In genomic region chr3:18744216-18744615, GRCm38 (mm10) we compare ENCODE assay signal across 24 mouse cellular contexts.
A peak's percentile ranks its signal among the peaks of the same experiment; 100 is the strongest.
DNase-seq lines count a peak whose midpoint lies in the region; ATAC-seq and TF ChIP-seq lines count a peak whose summit lies in the region.
"Had no signal": no experiment of that assay in that cellular context is flagged by ENCODE, and none has a peak within 500 bp of the region (broad histone marks: within the 10 kb centered on the region; RNA-seq: fewer than 3 reads in every experiment).

No protein-coding gene starts in this region.

- no peak overlapping the region for H3K4me3 ChIP-seq in forebrain, embryonic 14.5 days (ENCODE audit: low read depth, low read length)
- H3K4me3 ChIP-seq in forebrain, embryonic 11.5 days (ENCODE audit: low read depth, low read length) = no peak overlapping the region
- H3K4me3 ChIP-seq: embryonic facial prominence, embryonic 10.5 days; embryonic facial prominence, embryonic 12.5 days; forebrain, embryonic 12.5 days; forebrain, embryonic 15.5 days had no signal

- peak; percentile 58 for DNase-seq in forebrain, embryonic 14.5 days (ENCODE audit: low spot score)
- DNase-seq in forebrain, embryonic 11.5 days (ENCODE audit: low spot score) = no peak
- peak; percentile 6 for DNase-seq in right cerebral cortex, postnatal 14 days
- no peak for DNase-seq in right cerebral cortex, postnatal 4 days
- peak; percentile 66 for DNase-seq in brain, embryonic 14.5 days (ENCODE audit: low read depth)
- no peak for DNase-seq in cerebellum, postnatal 4 days (ENCODE audit: low spot score in 2 of 2)
- DNase-seq: adrenal gland, adult 2 months; adrenal gland, postnatal 10 days; adrenal gland, postnatal 25 days; B cell, adult 2 months; cerebellum, adult 11 months; cerebellum, adult 18-20 months; cerebellum, adult 8-10 months; cerebellum, adult 9-11 months; cerebellum, postnatal 14 days; cerebellum, postnatal 36 days; forebrain, postnatal 0 days had no signal

- no peak overlapping the region for H3K27ac ChIP-seq in forebrain, embryonic 14.5 days (ENCODE audit: low read depth, low read length)
- no peak overlapping the region for H3K27ac ChIP-seq in forebrain, embryonic 11.5 days (ENCODE audit: low read depth, low read length)
- H3K27ac ChIP-seq: embryonic facial prominence, embryonic 10.5 days; embryonic facial prominence, embryonic 12.5 days; forebrain, embryonic 12.5 days had no signal

- H3K36me3 ChIP-seq in forebrain, embryonic 14.5 days (ENCODE audit: control insufficient read depth, insufficient read depth, low read length) = no peaks in the 10 kb centered on the region
- H3K36me3 ChIP-seq in forebrain, embryonic 11.5 days (ENCODE audit: control insufficient read depth, insufficient read depth, low read length) = no peaks in the 10 kb centered on the region
- H3K36me3 ChIP-seq: embryonic facial prominence, embryonic 10.5 days; embryonic facial prominence, embryonic 12.5 days; forebrain, embryonic 12.5 days; forebrain, embryonic 15.5 days; G1E had no signal

- no peak for TF ChIP-seq POLR2A in brain, embryonic 14.5 days (IDR thresholded peaks at IDR 0.05; ENCODE audit: borderline replicate concordance, extremely low read depth, insufficient read depth, insufficient read length, poor library complexity, severe bottlenecking)

- no peaks in the 10 kb centered on the region for H3K4me1 ChIP-seq in forebrain, embryonic 14.5 days (ENCODE audit: control insufficient read depth, insufficient read depth, low read length)
- H3K4me1 ChIP-seq in forebrain, embryonic 11.5 days (replicated peaks; ENCODE audit: control insufficient read depth, insufficient read depth, low read length) = no peaks in the 10 kb centered on the region
- H3K4me1 ChIP-seq: embryonic facial prominence, embryonic 10.5 days; embryonic facial prominence, embryonic 12.5 days; forebrain, embryonic 12.5 days had no signal

- no peak overlapping the region for H3K4me2 ChIP-seq in forebrain, embryonic 14.5 days (ENCODE audit: low read length)
- no peak overlapping the region for H3K4me2 ChIP-seq in forebrain, embryonic 11.5 days (ENCODE audit: low read depth, low read length, severe bottlenecking)
- H3K4me2 ChIP-seq: embryonic facial prominence, embryonic 12.5 days; forebrain, embryonic 12.5 days; forebrain, embryonic 15.5 days had no signal

- 0 out of 2 replicates have a peak, but pooled peaks have one; percentile 23 for ATAC-seq in forebrain, embryonic 14.5 days
- ATAC-seq in forebrain, embryonic 11.5 days (replicated peaks; ENCODE audit: low FRiP score) = no peak
- ATAC-seq: CD4-positive, CD25-positive, alpha-beta regulatory T cell, adult 4 months had no signal

- no peak for TF ChIP-seq CTCF in brain, embryonic 14.5 days (IDR thresholded peaks at IDR 0.05; ENCODE audit: borderline replicate concordance, extremely low read depth, insufficient read depth, insufficient read length)

- WGBS in forebrain, embryonic 14.5 days = 73% methylated on average over 3 of the region's 3 CpGs
- 86% methylated on average over 3 of the region's 3 CpGs for WGBS in forebrain, embryonic 11.5 days

- H3K27me3 ChIP-seq in forebrain, embryonic 14.5 days (replicated peaks; ENCODE audit: control insufficient read depth, insufficient read depth, low read length) = no peaks in the 10 kb centered on the region
- H3K27me3 ChIP-seq in forebrain, embryonic 11.5 days (ENCODE audit: control insufficient read depth, insufficient read depth, low read length) = no peaks in the 10 kb centered on the region
- H3K27me3 ChIP-seq: CH12.LX; embryonic facial prominence, embryonic 12.5 days; forebrain, embryonic 12.5 days; forebrain, embryonic 15.5 days had no signal

- H3K9ac ChIP-seq in forebrain, embryonic 14.5 days (ENCODE audit: low read length) = no peak overlapping the region
- no peak overlapping the region for H3K9ac ChIP-seq in forebrain, embryonic 11.5 days (ENCODE audit: low read length)
- H3K9ac ChIP-seq: embryonic facial prominence, embryonic 12.5 days; forebrain, embryonic 12.5 days; forebrain, embryonic 15.5 days; forebrain, postnatal 0 days had no signal

- H3K9me3 ChIP-seq in forebrain, embryonic 14.5 days (replicated peaks; ENCODE audit: control insufficient read depth, low read length) = no peaks in the 10 kb centered on the region
- H3K9me3 ChIP-seq in forebrain, embryonic 11.5 days (ENCODE audit: control insufficient read depth, low read length) = no peaks in the 10 kb centered on the region
- H3K9me3 ChIP-seq: embryonic facial prominence, embryonic 10.5 days; embryonic facial prominence, embryonic 12.5 days; forebrain, embryonic 12.5 days; forebrain, embryonic 15.5 days; G1E had no signal

Comparison
In these comparisons a context has a peak if more than half of its experiments do, and no peak if none do; other contexts are left out.
1. DNase-seq: peak in forebrain, embryonic 14.5 days (single experiment), right cerebral cortex, postnatal 14 days (single experiment) and brain, embryonic 14.5 days (single experiment); none in forebrain, embryonic 11.5 days (single experiment), right cerebral cortex, postnatal 4 days (single experiment) and cerebellum, postnatal 4 days (0 of 2).